Mouse (Mus musculus): ENCODE data around the gene Safb. TPM values are rescaled to one million over a fixed set of nuclear protein-coding genes. Genes with fewer than 3 reads are reported as not detected.

Gene Safb
- total RNA-seq, 1 experiment: 116 TPM

DNA sequence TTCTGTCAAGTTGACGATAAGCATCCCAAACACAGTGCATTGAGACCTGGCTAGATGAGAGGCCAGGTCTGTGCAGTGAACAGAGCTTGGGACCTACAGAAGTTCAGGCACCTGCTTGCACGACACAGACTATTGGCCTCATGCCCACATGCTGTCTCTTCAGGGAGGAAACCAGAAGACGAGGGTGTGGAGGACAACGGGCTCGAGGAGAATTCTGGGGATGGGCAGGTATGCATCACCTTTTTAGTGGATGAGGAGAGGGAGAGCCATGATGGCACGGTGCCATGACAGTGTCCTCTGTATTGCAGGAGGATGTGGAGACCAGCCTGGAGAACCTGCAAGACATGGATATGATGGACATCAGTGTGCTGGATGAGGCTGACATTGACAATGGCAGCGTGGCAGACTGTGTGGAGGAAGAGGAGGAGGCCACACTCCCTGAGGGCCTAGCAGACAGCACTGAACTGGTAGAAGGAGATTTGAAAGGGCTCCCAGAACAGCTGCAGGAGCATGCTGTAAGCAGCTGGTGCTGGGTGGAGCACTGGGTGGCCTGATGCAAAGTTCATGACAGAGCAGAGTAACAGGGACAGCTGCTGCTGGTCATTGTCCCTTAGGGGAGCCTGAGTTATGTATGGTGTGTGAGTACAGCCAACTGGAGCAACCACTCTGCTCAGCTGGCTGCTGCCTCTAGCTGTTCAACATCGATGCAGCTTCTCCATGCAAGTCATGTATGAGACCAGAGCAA is 9.1 kb downstream of the Safb start:
- Histone ChIP-seq H3K9ac (ENCODE audit: insufficient read depth, low read depth, low read length, poor library complexity, severe bottlenecking) (no peak overlapping the region), H3K27ac (ENCODE audit: insufficient read depth, low read depth, low read length, poor library complexity, severe bottlenecking) (no peak overlapping the region), H3K36me3 (ENCODE audit: control insufficient read depth, insufficient read depth, low read length, poor library complexity, severe bottlenecking) (peaks cover 79% of the 10 kb centered on the region), H3K4me1 (ENCODE audit: control insufficient read depth in 2 of 2, insufficient read depth in 2 of 2, low read length in 2 of 2, poor library complexity in 1 of 2) (no peaks in the 10 kb centered on the region; a peak in 1 of 4 replicates), H3K9me3 (ENCODE audit: control insufficient read depth, insufficient read depth, low read depth, low read length) (no peaks in the 10 kb centered on the region), H3K4me3 (ENCODE audit: insufficient read depth in 1 of 2, low read depth in 1 of 2, low read length in 2 of 2, poor library complexity in 1 of 2, severe bottlenecking in 1 of 2) (no peak overlapping the region)
- TF ChIP-seq ZC3H11A (IDR thresholded peaks at IDR 0.05; ENCODE audit: borderline replicate concordance, low read depth, low read length): no peak
- no peak for TF ChIP-seq CHD2 (IDR thresholded peaks at IDR 0.05; ENCODE audit: low read depth, low read length)
- no peak for TF ChIP-seq MAFK (IDR thresholded peaks at IDR 0.05; ENCODE audit: insufficient read depth, low read depth, low read length)
- TF ChIP-seq ZNF384 (IDR thresholded peaks at IDR 0.05; ENCODE audit: low read depth, low read length): no peak
- TF ChIP-seq HCFC1 (IDR thresholded peaks at IDR 0.05; ENCODE audit: borderline replicate concordance, insufficient read depth, low read length): no peak
- in situ Hi-C loops (cut with MboI; ENCODE audit: low sequenced_read_pairs in 2 of 2, unreplicated experiment in 2 of 2): no loop called here
- DNase-seq (ENCODE audit: low read depth, low spot score): no peak

GRCm38 (mm10) chr17:56603186-56604069 is 18.8 kb downstream of the Safb start:
- peak overlapping the region; percentile 0; the same call in 1 of the 2 replicates for H3K9ac ChIP-seq (ENCODE audit: insufficient read depth, low read depth, low read length, poor library complexity, severe bottlenecking)
- in situ Hi-C loops (cut with MboI; ENCODE audit: low sequenced_read_pairs in 2 of 2, unreplicated experiment in 2 of 2): no loop called here
- DNase-seq (ENCODE audit: low read depth, low spot score): no peak
- no peaks in the 10 kb centered on the region for H3K9me3 ChIP-seq (ENCODE audit: control insufficient read depth, insufficient read depth, low read depth, low read length)
- peaks cover 0 to under 1% of the 10 kb centered on the region in 2 experiments; a peak in 2 of 4 replicates for H3K4me1 ChIP-seq (ENCODE audit: control insufficient read depth in 2 of 2, insufficient read depth in 2 of 2, low read length in 2 of 2, poor library complexity in 1 of 2)
- no peak overlapping the region for H3K27ac ChIP-seq (ENCODE audit: insufficient read depth, low read depth, low read length, poor library complexity, severe bottlenecking)
- peaks cover 78% of the 10 kb centered on the region for H3K36me3 ChIP-seq (ENCODE audit: control insufficient read depth, insufficient read depth, low read length, poor library complexity, severe bottlenecking)
- no peak for TF ChIP-seq ZNF384 (IDR thresholded peaks at IDR 0.05; ENCODE audit: low read depth, low read length)
- no peak for TF ChIP-seq MAFK (IDR thresholded peaks at IDR 0.05; ENCODE audit: insufficient read depth, low read depth, low read length)
- TF ChIP-seq ZC3H11A (IDR thresholded peaks at IDR 0.05; ENCODE audit: borderline replicate concordance, low read depth, low read length): no peak
- no peak for TF ChIP-seq HCFC1 (IDR thresholded peaks at IDR 0.05; ENCODE audit: borderline replicate concordance, insufficient read depth, low read length)
- TF ChIP-seq CHD2 (IDR thresholded peaks at IDR 0.05; ENCODE audit: low read depth, low read length): no peak
- peak overlapping the region in 1 of 2 experiments; percentile 18; a peak in 1 of 4 replicates for H3K4me3 ChIP-seq (ENCODE audit: insufficient read depth in 1 of 2, low read depth in 1 of 2, low read length in 2 of 2, poor library complexity in 1 of 2, severe bottlenecking in 1 of 2)

GRCm38 (mm10) chr17:56604070-56604380 is 19.4 kb downstream of the Safb start:
- H3K9me3 ChIP-seq (ENCODE audit: control insufficient read depth, insufficient read depth, low read depth, low read length): no peaks in the 10 kb centered on the region
- no peak overlapping the region for H3K9ac ChIP-seq (ENCODE audit: insufficient read depth, low read depth, low read length, poor library complexity, severe bottlenecking)
- no peak overlapping the region for H3K27ac ChIP-seq (ENCODE audit: insufficient read depth, low read depth, low read length, poor library complexity, severe bottlenecking)
- peaks cover 78% of the 10 kb centered on the region for H3K36me3 ChIP-seq (ENCODE audit: control insufficient read depth, insufficient read depth, low read length, poor library complexity, severe bottlenecking)
- H3K4me1 ChIP-seq (ENCODE audit: control insufficient read depth in 2 of 2, insufficient read depth in 2 of 2, low read length in 2 of 2, poor library complexity in 1 of 2): peaks cover 2 to 5% of the 10 kb centered on the region in 2 experiments; a peak in 3 of 4 replicates
- no peak overlapping the region for H3K4me3 ChIP-seq (ENCODE audit: insufficient read depth in 1 of 2, low read depth in 1 of 2, low read length in 2 of 2, poor library complexity in 1 of 2, severe bottlenecking in 1 of 2)
- TF ChIP-seq CHD2 (IDR thresholded peaks at IDR 0.05; ENCODE audit: low read depth, low read length): no peak
- TF ChIP-seq ZNF384 (IDR thresholded peaks at IDR 0.05; ENCODE audit: low read depth, low read length): no peak
- TF ChIP-seq ZC3H11A (IDR thresholded peaks at IDR 0.05; ENCODE audit: borderline replicate concordance, low read depth, low read length): no peak
- TF ChIP-seq MAFK (IDR thresholded peaks at IDR 0.05; ENCODE audit: insufficient read depth, low read depth, low read length): no peak
- TF ChIP-seq HCFC1 (IDR thresholded peaks at IDR 0.05; ENCODE audit: borderline replicate concordance, insufficient read depth, low read length): no peak
- in situ Hi-C loops (cut with MboI; ENCODE audit: low sequenced_read_pairs in 2 of 2, unreplicated experiment in 2 of 2): no loop called here
- DNase-seq (ENCODE audit: low read depth, low spot score): no peak

DNA sequence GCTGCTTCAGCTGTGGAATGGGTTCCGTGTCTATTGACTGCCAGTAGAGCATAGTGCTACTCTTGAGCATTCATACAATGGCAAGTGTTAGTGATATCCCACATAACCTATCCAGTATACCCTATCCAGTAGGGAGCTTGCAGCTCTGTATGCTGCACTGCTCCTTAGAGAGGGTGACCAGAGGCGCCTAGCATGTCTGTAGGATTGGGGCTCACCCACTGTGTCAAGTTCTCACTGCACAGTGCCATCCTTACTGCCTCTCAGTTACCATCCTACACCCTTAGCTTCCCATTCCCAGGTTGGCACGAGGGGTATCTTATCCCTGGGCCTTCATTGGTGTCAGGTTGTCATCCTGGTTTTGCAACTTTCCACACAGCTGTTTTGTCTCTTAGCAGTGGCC is 19.8 kb downstream of the Safb start:
- no peak overlapping the region for H3K4me3 ChIP-seq (ENCODE audit: insufficient read depth in 1 of 2, low read depth in 1 of 2, low read length in 2 of 2, poor library complexity in 1 of 2, severe bottlenecking in 1 of 2)
- no peaks in the 10 kb centered on the region for H3K9me3 ChIP-seq (ENCODE audit: control insufficient read depth, insufficient read depth, low read depth, low read length)
- no peak for DNase-seq (ENCODE audit: low read depth, low spot score)
- H3K36me3 ChIP-seq (ENCODE audit: control insufficient read depth, insufficient read depth, low read length, poor library complexity, severe bottlenecking): peaks cover 76% of the 10 kb centered on the region
- H3K27ac ChIP-seq (ENCODE audit: insufficient read depth, low read depth, low read length, poor library complexity, severe bottlenecking): no peak overlapping the region
- H3K9ac ChIP-seq (ENCODE audit: insufficient read depth, low read depth, low read length, poor library complexity, severe bottlenecking): no peak overlapping the region
- H3K4me1 ChIP-seq (ENCODE audit: control insufficient read depth in 2 of 2, insufficient read depth in 2 of 2, low read length in 2 of 2, poor library complexity in 1 of 2): peaks cover 2 to 5% of the 10 kb centered on the region in 2 experiments; a peak in 3 of 4 replicates
- in situ Hi-C loops (cut with MboI; ENCODE audit: low sequenced_read_pairs in 2 of 2, unreplicated experiment in 2 of 2): no loop called here
- no peak for TF ChIP-seq CHD2 (IDR thresholded peaks at IDR 0.05; ENCODE audit: low read depth, low read length)
